Mouse (Mus musculus) CD4-positive, CD25-positive, alpha-beta regulatory T cell (primary cell): ENCODE measurements around the gene Mrps7. TPM values are rescaled to one million over a fixed set of nuclear protein-coding genes. Genes with fewer than 3 reads are reported as not detected.

ENCODE experiments used
- polyA plus RNA-seq: library from polyadenylated mRNA; unstranded; fragments of 100-300 nt; shearing (Covaris generic); gene quantifications from one replicate; pipeline ENCODE4 v1.2.1, GENCODE M21; 2017

Gene Mrps7
- polyA plus RNA-seq: 63.3 TPM

DNA sequence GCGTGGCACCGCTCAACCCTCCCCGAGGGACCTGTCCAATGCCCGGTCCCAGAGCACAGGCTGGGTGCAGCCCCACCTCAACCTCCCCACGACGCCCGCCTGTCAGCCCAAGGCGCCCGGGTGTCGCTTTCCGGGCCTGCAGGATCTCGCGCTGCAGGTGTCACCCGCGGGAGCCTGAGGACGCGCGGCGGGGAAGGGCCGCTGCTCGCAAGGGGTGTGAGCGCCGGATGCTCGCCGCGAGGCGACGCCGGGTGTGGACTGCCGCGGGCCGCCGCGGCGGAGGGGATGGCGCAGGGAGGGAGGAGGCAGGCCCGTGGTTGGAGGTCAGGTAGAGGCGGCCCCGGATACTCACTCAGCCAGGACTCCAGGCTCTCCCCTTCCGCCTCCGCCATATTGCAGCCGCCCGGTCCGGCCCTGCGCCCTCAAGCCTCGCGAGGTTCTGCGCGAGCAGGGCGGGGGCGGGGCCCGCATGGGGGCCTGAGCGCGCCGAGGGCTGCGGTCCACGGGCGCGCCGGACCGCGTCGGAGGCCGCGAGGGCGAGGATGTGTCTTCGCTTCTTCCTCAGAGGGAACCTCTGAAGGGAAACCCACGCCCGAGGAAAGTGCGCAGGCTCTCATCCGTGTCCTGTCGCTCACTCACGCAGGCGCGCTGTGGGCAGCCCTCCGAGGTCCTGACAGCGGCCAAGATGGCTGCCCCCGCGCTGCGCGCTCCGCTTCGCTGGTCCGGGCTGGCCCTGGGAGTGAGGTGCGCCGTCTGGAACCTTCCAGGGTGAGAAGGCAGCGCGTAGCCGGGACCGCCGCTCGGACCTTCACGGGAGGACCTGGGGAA lies at the start of gene Mrps7, which contains the start of gene Gga3:
TSS of gene Mrps7 (plus strand) at position 450 of the 828 bp plus-strand sequence.
TSS of gene Gga3 (minus strand) at position 576 of the 828 bp plus-strand sequence.

DNA sequence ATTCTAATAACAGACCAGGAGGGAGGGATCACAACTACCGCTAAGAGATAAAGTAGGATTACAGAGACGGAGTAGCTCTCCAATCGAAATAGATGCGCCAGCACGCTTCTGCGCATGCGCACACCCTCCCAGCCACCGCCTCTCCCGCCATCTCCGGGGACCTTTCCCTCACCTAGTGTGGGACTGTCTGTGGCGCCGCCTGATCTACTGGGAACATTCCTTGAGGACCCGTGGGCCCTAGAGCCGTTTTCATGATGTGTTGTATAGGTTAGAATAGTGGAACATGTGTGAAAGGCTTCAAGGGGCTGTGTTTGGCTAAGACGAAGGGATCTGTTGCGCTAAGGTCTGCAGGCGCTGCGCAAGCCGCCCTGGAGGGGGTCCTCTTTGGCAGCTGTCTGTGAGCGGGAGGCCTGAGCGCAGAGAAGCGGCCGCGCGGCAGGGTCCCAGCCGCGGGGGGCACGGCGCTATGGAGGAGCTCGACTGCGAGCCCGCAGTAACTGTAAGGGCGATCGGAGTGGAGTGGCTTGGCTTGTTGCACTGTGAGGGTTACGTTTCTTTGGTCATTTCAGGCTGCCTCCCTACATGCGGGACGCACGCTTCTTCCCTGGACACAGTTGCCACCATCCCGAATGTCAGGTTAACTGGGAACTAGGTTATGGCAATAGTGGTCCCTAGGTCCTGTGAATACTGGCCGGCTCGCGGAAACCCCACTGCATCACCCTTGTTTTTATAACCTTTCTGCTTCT lies 39.5 kb upstream of the Mrps7 start, which contains the start of gene Nup85:
TSS of gene Nup85 (plus strand) at position 371 of the 746 bp plus-strand sequence.

DNA sequence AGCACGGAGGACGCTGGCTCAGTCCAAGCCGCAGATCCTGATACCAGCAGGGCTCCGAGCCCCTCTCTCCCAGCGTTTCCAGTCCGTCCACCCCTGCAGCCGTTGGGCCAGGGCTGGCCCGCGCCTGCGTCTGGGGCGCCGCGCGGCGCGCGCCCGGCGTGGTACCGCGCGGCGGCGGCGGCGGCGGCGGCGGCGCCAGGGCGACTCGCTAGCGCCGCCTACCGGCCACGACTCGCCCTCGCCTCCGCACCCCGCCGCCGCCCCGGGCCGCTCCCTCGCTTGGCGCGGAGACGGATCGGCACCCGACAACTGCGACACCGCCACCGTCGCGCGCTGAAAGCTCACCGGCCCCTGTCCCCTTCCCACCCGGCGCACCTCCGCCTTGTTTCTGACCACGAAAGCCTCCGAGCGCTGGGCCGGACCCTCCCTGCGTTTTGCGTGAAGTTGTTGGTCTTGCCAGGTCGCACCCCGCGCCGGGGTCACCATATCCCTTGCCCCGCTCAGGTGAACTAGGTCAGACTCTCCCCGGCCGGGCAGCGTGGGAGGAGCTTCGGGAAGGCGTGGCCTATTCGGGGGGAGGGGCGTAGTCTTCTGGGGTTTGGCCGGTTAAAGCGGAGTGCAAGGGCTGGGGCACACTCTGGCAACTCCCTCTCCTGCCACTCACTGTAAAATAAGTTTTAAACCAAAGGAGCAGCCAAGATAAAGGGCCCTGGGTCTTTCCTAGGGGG lies 8.8 kb downstream of the Mrps7 start, which contains the start of gene Mif4gd:
TSS of gene Mif4gd (minus strand) at position 560 of the 728 bp plus-strand sequence.

DNA sequence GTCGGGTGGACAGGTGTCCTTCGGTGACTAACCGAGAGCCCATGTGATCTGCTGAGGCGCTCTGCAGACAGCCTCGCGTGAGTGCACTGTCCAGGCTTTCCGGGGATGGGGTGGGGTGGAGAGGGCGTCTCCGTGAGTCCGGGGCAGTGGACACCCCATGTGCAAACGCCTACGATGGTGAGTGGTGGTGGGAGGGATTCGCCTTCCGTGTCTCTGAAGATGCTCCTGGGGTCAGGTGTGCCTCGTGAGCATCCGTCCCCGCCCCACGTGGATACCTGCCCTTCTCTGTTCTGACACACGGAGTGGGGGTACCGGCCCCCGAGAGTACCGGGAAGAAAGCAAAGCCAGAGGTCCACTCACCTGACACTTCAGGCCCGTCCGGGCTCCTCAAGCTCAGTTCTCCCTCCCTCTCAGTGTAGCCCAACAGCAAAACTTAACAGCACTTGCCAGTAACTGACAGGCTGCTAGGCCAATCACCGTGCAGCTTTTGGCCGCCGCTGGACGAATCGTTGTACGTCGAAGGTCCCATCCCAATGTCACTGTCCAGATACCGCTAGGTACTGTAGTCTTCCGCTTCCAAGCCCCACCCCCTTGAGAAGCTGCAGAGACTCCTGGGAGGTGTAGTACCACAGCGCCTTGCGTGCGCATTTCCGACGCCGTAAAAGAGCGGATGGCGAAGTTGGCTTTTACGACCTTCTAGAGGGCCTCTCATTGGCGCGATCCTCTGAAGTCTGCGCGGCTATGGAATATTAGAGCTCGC lies 24.2 kb downstream of the Mrps7 start, which contains the start of gene Slc25a19:
TSS of gene Slc25a19 (minus strand) at position 591 of the 760 bp plus-strand sequence.

Other genes with a start within 250 kb of the Mrps7 start
- 7.6 TPM for gene Hid1, start 236.2 kb upstream of the Mrps7 start, polyA plus RNA-seq
- gene Cdr2l, start 222.0 kb upstream of the Mrps7 start, polyA plus RNA-seq: 0.12 TPM
- gene Mrpl58, start 200.2 kb upstream of the Mrps7 start, polyA plus RNA-seq: 153 TPM
- gene Atp5h, start 184.0 kb upstream of the Mrps7 start, polyA plus RNA-seq: 651 TPM
- 81.2 TPM for gene Kctd2, start 183.8 kb upstream of the Mrps7 start, polyA plus RNA-seq
- not detected for gene Trim80, start 163.4 kb upstream of the Mrps7 start, polyA plus RNA-seq
- gene Slc16a5, start 141.5 kb upstream of the Mrps7 start, polyA plus RNA-seq: 11.8 TPM
- gene Armc7, start 128.3 kb upstream of the Mrps7 start, polyA plus RNA-seq: 98.4 TPM
- 365 TPM for gene Nt5c, start 112.1 kb upstream of the Mrps7 start, polyA plus RNA-seq
- gene Jpt1, start 89.5 kb upstream of the Mrps7 start, polyA plus RNA-seq: 576 TPM
- 758 TPM for gene Sumo2, start 67.6 kb upstream of the Mrps7 start, polyA plus RNA-seq
- 90.4 TPM for gene Nup85, start 39.5 kb upstream of the Mrps7 start, polyA plus RNA-seq
- gene Gga3, start 126 bp downstream of the Mrps7 start, polyA plus RNA-seq: 57.3 TPM
- 174 TPM for gene Mif4gd, start 9.0 kb downstream of the Mrps7 start, polyA plus RNA-seq
- 63.2 TPM for gene Slc25a19, start 24.4 kb downstream of the Mrps7 start, polyA plus RNA-seq
- gene Grb2, start 104.7 kb downstream of the Mrps7 start, polyA plus RNA-seq: 198 TPM
- 26.2 TPM for gene Tmem94, start 161.5 kb downstream of the Mrps7 start, polyA plus RNA-seq
- 1.6 TPM for gene Caskin2, start 209.7 kb downstream of the Mrps7 start, polyA plus RNA-seq
- gene Tsen54, start 210.8 kb downstream of the Mrps7 start, polyA plus RNA-seq: 38.2 TPM
- gene Llgl2, start 220.1 kb downstream of the Mrps7 start, polyA plus RNA-seq: 35.4 TPM